Mouse (Mus musculus) CH12.LX (cell line): ENCODE results near the gene Rbp1. TPM values are rescaled to one million over a fixed set of nuclear protein-coding genes. Genes with fewer than 3 reads are reported as not detected.

Experiments
- DNase-seq: peaks from one replicate; pipeline ENCODE4 v3.0.0-alpha.2; 2013; ENCODE audit errors: extremely low read depth
- H3K27ac ChIP-seq: 2 replicates; pipeline ENCODE4 v1.5.1; 2012; ENCODE audit warnings: low read depth, mild to moderate bottlenecking, control low read depth, moderate library complexity; ENCODE audit not compliant: insufficient read depth
- H3K27me3 ChIP-seq: replicated peaks from 2 replicates; pipeline ENCODE3; 2012; ENCODE audit warnings: inconsistent platforms
- H3K36me3 ChIP-seq, 2 experiments: replicated peaks in 1 of 2; 2 replicates each; pipeline versions ENCODE3 to v1.6.1; 2012; ENCODE audit warnings: inconsistent platforms in 1 of 2, low read length in 1 of 2, mild to moderate bottlenecking in 1 of 2, mixed read lengths in 1 of 2, moderate library complexity in 1 of 2; ENCODE audit not compliant: control insufficient read depth in 1 of 2, insufficient read depth in 1 of 2
- H3K4me1 ChIP-seq, 2 experiments: 2 replicates each; pipeline ENCODE4 v1.6.1; 2012; ENCODE audit warnings: inconsistent platforms in 1 of 2, moderate library complexity in 1 of 2; ENCODE audit not compliant: insufficient read depth in 2 of 2, control insufficient read depth in 1 of 2
- H3K4me2 ChIP-seq: 2 replicates; pipeline ENCODE4 v1.6.1; 2012; ENCODE audit warnings: low read depth, mild to moderate bottlenecking, control low read depth; ENCODE audit not compliant: poor library complexity, insufficient read depth, severe bottlenecking
- H3K4me3 ChIP-seq, 3 experiments: fragments of 150-350 bp in 1 of 3; sonication (generic) in 1 of 3; replicated peaks in 1 of 3; 2 replicates each; pipeline versions ENCODE3 to v1.5.1; 2011 to 2012; ENCODE audit warnings: low read depth in 2 of 3, low read length in 2 of 3, mild to moderate bottlenecking in 2 of 3, moderate library complexity in 2 of 3, control low read depth in 1 of 3, improper control_type of control experiment in 1 of 3, inconsistent platforms in 1 of 3, mixed read lengths in 1 of 3; ENCODE audit not compliant: poor library complexity in 1 of 3
- H3K79me2 ChIP-seq: replicated peaks from 2 replicates; pipeline ENCODE4 v1.6.1; 2012; ENCODE audit warnings: mild to moderate bottlenecking, moderate library complexity; ENCODE audit not compliant: control insufficient read depth, poor library complexity, insufficient read depth, severe bottlenecking; ENCODE audit errors: extremely low read depth
- H3K9ac ChIP-seq: 2 replicates; pipeline ENCODE4 v1.6.1; 2012; ENCODE audit warnings: low read depth, mild to moderate bottlenecking, control low read depth, moderate library complexity; ENCODE audit not compliant: insufficient read depth
- H3K9me3 ChIP-seq: replicated peaks from 2 replicates; pipeline ENCODE3; 2012; ENCODE audit warnings: low read length, inconsistent platforms, mixed read lengths
- CHD1 ChIP-seq: IDR thresholded peaks from 2 replicates; pipeline ENCODE4 v1.6.1; 2012; ENCODE audit warnings: low read depth, low read length, improper control_type of control experiment, inconsistent platforms
- CTCF ChIP-seq, 2 experiments: IDR thresholded peaks in 1 of 2; conservative IDR thresholded peaks in 1 of 2; 2 replicates each; pipeline ENCODE4 v1.5.1; 2011 to 2012; ENCODE audit warnings: low read depth in 2 of 2, low read length in 2 of 2, improper control_type of control experiment in 1 of 2, inconsistent platforms in 1 of 2, mild to moderate bottlenecking in 1 of 2, moderate library complexity in 1 of 2
- EP300 ChIP-seq: IDR thresholded peaks from 2 replicates; pipeline ENCODE4 v1.6.1; 2011; ENCODE audit warnings: low read length, improper control_type of control experiment
- GABPA ChIP-seq: IDR thresholded peaks from 2 replicates; pipeline ENCODE4 v1.6.1; 2012; ENCODE audit warnings: low read depth, low read length, improper control_type of control experiment, inconsistent platforms; ENCODE audit not compliant: insufficient replicate concordance
- IRF4 ChIP-seq: IDR thresholded peaks from 2 replicates; pipeline ENCODE4 v1.6.1; 2014; ENCODE audit warnings: low read depth, mild to moderate bottlenecking, inconsistent platforms, low read length, improper control_type of control experiment
- JUND ChIP-seq: conservative IDR thresholded peaks from 2 replicates; pipeline ENCODE4 v1.6.1; 2011; ENCODE audit warnings: low read depth, low read length, improper control_type of control experiment
- MXI1 ChIP-seq: IDR thresholded peaks from 2 replicates; pipeline ENCODE4 v1.6.1; 2011; ENCODE audit warnings: mild to moderate bottlenecking, low read depth, low read length, improper control_type of control experiment
- MYC ChIP-seq: IDR thresholded peaks from 2 replicates; pipeline ENCODE4 v1.6.1; 2011; ENCODE audit warnings: low read depth, mild to moderate bottlenecking, improper control_type of control experiment, low read length
- NRF1 ChIP-seq: IDR thresholded peaks from 2 replicates; pipeline ENCODE4 v1.6.1; 2014; ENCODE audit warnings: low read depth, mild to moderate bottlenecking, inconsistent platforms, low read length, improper control_type of control experiment, moderate library complexity
- PAX5 ChIP-seq: IDR thresholded peaks from 2 replicates; pipeline ENCODE4 v1.6.1; 2012; ENCODE audit warnings: low read length, inconsistent platforms, mixed read lengths
- RAD21 ChIP-seq: IDR thresholded peaks from 2 replicates; pipeline ENCODE4 v1.6.1; 2011; ENCODE audit warnings: low read depth, mild to moderate bottlenecking, low read length, improper control_type of control experiment, moderate library complexity
- SMC3 ChIP-seq: IDR thresholded peaks from 2 replicates; pipeline ENCODE4 v1.6.1; 2011; ENCODE audit warnings: low read depth, low read length, improper control_type of control experiment
- ZC3H11A ChIP-seq: IDR thresholded peaks from 2 replicates; pipeline ENCODE4 v1.6.1; 2012; ENCODE audit warnings: low read depth, mild to moderate bottlenecking, inconsistent platforms, low read length, improper control_type of control experiment
- dilution Hi-C: fragments of 300-500 bp; cut with MboI; formaldehyde crosslinking; loops from 2 replicates; pipeline ENCODE4 v1.14.3; 2020; ENCODE audit warnings: low sequenced_read_pairs; ENCODE audit not compliant: extremely low pct_unique_long_range_greater_than_20kb, extremely low pct_ligation_motif_present
- in situ Hi-C: fragments of 300-500 bp; cut with MboI; formaldehyde crosslinking; loops from 3 replicates; pipeline ENCODE4 v1.14.3; 2019; ENCODE audit warnings: low sequenced_read_pairs, low pct_ligation_motif_present, low pct_unique_long_range_greater_than_20kb, mixed read lengths
- polyA plus RNA-seq: library from polyadenylated mRNA; unstranded; fragments of >175 nt; gene quantifications from 2 replicates; pipeline ENCODE4 v1.2.1, GENCODE M21; 2012; ENCODE audit warnings: low read depth; ENCODE audit not compliant: insufficient read length
- total RNA-seq, 2 experiments: library from RNA; depleted of rRNA; stranded (reverse); fragments of 300-350 nt in 1 of 2; fragments of >200 nt in 1 of 2; gene quantifications; 2 replicates each; pipeline ENCODE4 v1.2.3; 2012 to 2014

Gene Rbp1
- total and polyA plus RNA-seq, 3 experiments, result 0.04 TPM; not detected in 2

DNA sequence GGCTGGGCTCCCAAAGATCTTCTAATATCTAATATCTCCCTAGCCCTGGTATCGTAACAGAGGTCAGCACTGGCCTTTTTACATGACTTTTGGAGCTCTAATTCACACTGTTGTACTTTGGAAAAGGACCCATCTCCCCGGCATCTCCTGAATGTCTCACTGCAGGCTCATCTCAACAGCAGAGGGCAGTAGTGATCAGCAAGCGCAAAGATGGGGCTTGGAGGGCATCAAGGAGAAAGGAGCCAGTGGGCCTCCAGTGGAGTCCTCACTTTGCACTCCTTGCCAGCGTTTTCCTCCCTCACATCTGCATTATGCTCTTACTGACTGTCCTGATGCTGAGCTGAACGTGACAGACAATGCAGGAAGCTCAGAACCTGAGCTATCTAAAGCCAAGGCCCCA lies 19.9 kb downstream of the Rbp1 start:
- Histone ChIP-seq H3K4me1 (peaks cover 5 to 28% of the 10 kb centered on the region in 2 experiments), H3K27ac (no peak overlapping the region), H3K9me3 (no peaks in the 10 kb centered on the region), H3K4me3 (no peak overlapping the region), H3K27me3 (peaks cover 2% of the 10 kb centered on the region), H3K36me3 (no peaks in the 10 kb centered on the region), H3K79me2 (no peaks in the 10 kb centered on the region), H3K4me2 (no peak overlapping the region), H3K9ac (no peak overlapping the region)
- in situ Hi-C loops (loop anchor here (10.0 kb wide), 1 partner anchor 102 kb away; no protein-coding TSS in a partner anchor), dilution Hi-C loops (no loop called here)
- DNase-seq, result peak; percentile 45
- TF ChIP-seq GABPA (no peak), PAX5 (no peak), CTCF (conservative IDR thresholded peaks at IDR 0.05 in 1 of 2, IDR thresholded peaks at IDR 0.05 in 1 of 2; ENCODE audit: low read depth in 2 of 2, low read length in 2 of 2) (peak; percentile 12 to 72; a peak in 2 of 4 replicates), RAD21 (peak; percentile 51), SMC3 (peak; percentile 73), EP300 (no peak), ZC3H11A (no peak), NRF1 (no peak), IRF4 (no peak)

DNA sequence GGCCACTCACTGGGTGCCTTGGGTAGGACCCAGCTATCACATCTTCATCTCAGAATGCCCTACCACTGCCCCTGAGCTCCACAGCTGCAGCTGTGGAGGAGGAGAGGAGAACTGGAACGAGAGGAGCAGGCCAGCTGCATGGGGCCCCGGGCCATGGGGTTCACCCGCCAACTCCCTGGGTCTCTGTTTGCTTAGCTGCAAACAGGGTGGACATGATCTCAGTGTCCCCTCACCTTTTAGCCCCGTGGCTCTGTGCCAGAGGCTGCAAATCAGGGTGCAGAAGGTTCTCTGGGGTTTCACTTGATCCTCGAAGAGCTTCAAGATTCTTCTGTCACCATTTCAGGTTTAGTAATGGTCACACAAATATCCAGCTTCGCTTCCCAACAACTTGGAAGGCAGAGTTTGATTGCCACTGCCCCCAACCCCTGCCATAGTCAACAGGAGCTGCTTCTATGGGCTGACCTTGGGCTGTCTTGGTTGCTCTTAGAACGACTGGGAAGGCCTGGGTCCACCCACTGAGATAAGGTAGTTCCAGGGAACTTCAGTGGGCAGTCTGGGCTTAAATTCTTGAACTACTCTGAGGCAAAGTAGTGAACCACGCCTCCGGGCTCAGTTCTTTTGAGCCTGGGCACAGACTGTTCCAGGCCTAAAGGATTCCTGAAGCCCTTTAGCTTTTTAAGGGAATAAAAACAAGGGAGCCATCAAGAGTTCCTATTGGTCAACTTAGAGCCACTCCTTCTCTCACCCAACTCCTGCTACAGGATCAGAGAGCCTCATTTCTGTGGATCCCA lies 22.8 kb downstream of the Rbp1 start:
- no peak overlapping the region for H3K4me3 ChIP-seq
- no peak overlapping the region for H3K27ac ChIP-seq
- H3K27me3 ChIP-seq, result peaks cover 2% of the 10 kb centered on the region
- DNase-seq, result no peak
- H3K4me1 ChIP-seq, result peaks cover 5 to 24% of the 10 kb centered on the region in 2 experiments
- no peaks in the 10 kb centered on the region for H3K9me3 ChIP-seq
- dilution Hi-C loops (no loop called here), in situ Hi-C loops (loop anchor here (10.0 kb wide), 1 partner anchor 99 kb away; no protein-coding TSS in a partner anchor)
- no peak for TF ChIP-seq JUND
- no peak overlapping the region for H3K4me2 ChIP-seq
- no peaks in the 10 kb centered on the region for H3K36me3 ChIP-seq
- no peaks in the 10 kb centered on the region for H3K79me2 ChIP-seq
- no peak overlapping the region for H3K9ac ChIP-seq

DNA sequence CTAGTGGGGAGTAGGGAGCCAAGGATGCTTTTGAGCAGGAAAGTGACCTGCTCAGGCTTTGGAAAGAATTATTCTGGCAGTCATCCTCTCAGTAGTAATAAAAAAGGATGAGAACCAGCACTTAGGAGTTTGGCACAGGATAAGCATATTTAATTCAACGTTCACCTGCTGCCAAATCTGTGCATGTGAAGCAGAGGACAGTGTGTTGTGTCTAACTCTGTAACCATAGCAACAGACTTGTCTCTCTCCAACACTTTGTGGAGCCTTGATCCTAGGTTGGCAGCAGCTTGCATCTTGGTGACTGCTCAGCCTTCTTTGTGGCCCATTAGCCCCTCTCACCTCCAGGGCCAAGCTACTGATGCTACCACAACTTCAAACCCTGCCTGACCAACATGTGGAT lies 28.2 kb downstream of the Rbp1 start:
- peaks cover 6% of the 10 kb centered on the region for H3K9me3 ChIP-seq
- TF ChIP-seq MXI1 (no peak), CHD1 (no peak), RAD21 (no peak), MYC (no peak)
- H3K27me3 ChIP-seq, result peaks cover 2% of the 10 kb centered on the region
- no peak overlapping the region for H3K27ac ChIP-seq
- no peak overlapping the region for H3K9ac ChIP-seq
- no peak overlapping the region for H3K4me2 ChIP-seq
- in situ Hi-C loops, result no loop called here
- dilution Hi-C loops, result no loop called here
- H3K4me3 ChIP-seq, result no peak overlapping the region
- DNase-seq, result no peak
- H3K79me2 ChIP-seq, result no peaks in the 10 kb centered on the region
- no peaks in the 10 kb centered on the region for H3K4me1 ChIP-seq
- H3K36me3 ChIP-seq, result no peaks in the 10 kb centered on the region
